Mouse (Mus musculus): ENCODE data around the gene Pbx1. TPM values are rescaled to one million over a fixed set of nuclear protein-coding genes. Genes with fewer than 3 reads are reported as not detected.

Gene Pbx1
- total and polyA plus RNA-seq, 2 experiments from 2014 or later, result 17.1 to 31.3 TPM

- Histone ChIP-seq H3K9ac (replicated peaks; ENCODE audit: low read depth, low read length) (no peak overlapping the region), H3K4me3 (ENCODE audit: low read depth, low read length) (no peak overlapping the region), H3K4me2 (ENCODE audit: low read depth, low read length) (no peak overlapping the region), H3K27me3 (ENCODE audit: control insufficient read depth, insufficient read depth, low read length) (no peaks in the 10 kb centered on the region), H3K36me3 (replicated peaks; ENCODE audit: control insufficient read depth, insufficient read depth, low read length) (no peaks in the 10 kb centered on the region), H3K9me3 (replicated peaks; ENCODE audit: control insufficient read depth, low read length) (no peaks in the 10 kb centered on the region), H3K27ac (ENCODE audit: low read depth) (no peak overlapping the region), H3K4me1 (ENCODE audit: control insufficient read depth, insufficient read depth) (peaks cover 25% of the 10 kb centered on the region)
- TF ChIP-seq EP300 (IDR thresholded peaks at IDR 0.05; ENCODE audit: low read depth) (no peak), CTCF (IDR thresholded peaks at IDR 0.05; ENCODE audit: low read depth) (no peak; the same call in 1 of the 2 replicates)
- 88% methylated on average over 11 of the region's 11 CpGs for WGBS
- DNase-seq (ENCODE audit: low spot score) (no peak), ATAC-seq (ENCODE audit: insufficient read depth, low read depth) (no peak)
Measured at GRCm38 (mm10) chr1:168231548-168232429, 200.3 kb downstream of the Pbx1 start.

GRCm38 (mm10) chr1:168230858-168231257, 201.2 kb downstream of the Pbx1 start:
- DNase-seq (ENCODE audit: low spot score) (no peak), ATAC-seq (ENCODE audit: insufficient read depth, low read depth) (no peak)
- Histone ChIP-seq H3K4me3 (ENCODE audit: low read depth, low read length) (no peak overlapping the region), H3K9ac (replicated peaks; ENCODE audit: low read depth, low read length) (no peak overlapping the region), H3K4me2 (ENCODE audit: low read depth, low read length) (no peak overlapping the region), H3K27ac (ENCODE audit: low read depth) (no peak overlapping the region), H3K36me3 (replicated peaks; ENCODE audit: control insufficient read depth, insufficient read depth, low read length) (no peaks in the 10 kb centered on the region), H3K9me3 (replicated peaks; ENCODE audit: control insufficient read depth, low read length) (no peaks in the 10 kb centered on the region), H3K27me3 (ENCODE audit: control insufficient read depth, insufficient read depth, low read length) (no peaks in the 10 kb centered on the region), H3K4me1 (ENCODE audit: control insufficient read depth, insufficient read depth) (peaks cover 25% of the 10 kb centered on the region)
- WGBS, result 72% methylated on average over 1 of the region's 1 CpGs
- TF ChIP-seq CTCF (IDR thresholded peaks at IDR 0.05; ENCODE audit: low read depth) (no peak), EP300 (IDR thresholded peaks at IDR 0.05; ENCODE audit: low read depth) (no peak)

- no peak overlapping the region for H3K4me2 ChIP-seq (ENCODE audit: low read depth, low read length)
Measured at GRCm38 (mm10) chr1:168230134-168230533, 201.9 kb downstream of the Pbx1 start.

GRCm38 (mm10) chr1:168228756-168229526, 203.1 kb downstream of the Pbx1 start:
- Histone ChIP-seq H3K27ac (ENCODE audit: low read depth) (no peak overlapping the region), H3K4me2 (ENCODE audit: low read depth, low read length) (no peak overlapping the region), H3K4me1 (ENCODE audit: control insufficient read depth, insufficient read depth) (peaks cover 20% of the 10 kb centered on the region), H3K9ac (replicated peaks; ENCODE audit: low read depth, low read length) (no peak overlapping the region), H3K27me3 (ENCODE audit: control insufficient read depth, insufficient read depth, low read length) (no peaks in the 10 kb centered on the region), H3K4me3 (ENCODE audit: low read depth, low read length) (no peak overlapping the region), H3K9me3 (replicated peaks; ENCODE audit: control insufficient read depth, low read length) (no peaks in the 10 kb centered on the region), H3K36me3 (replicated peaks; ENCODE audit: control insufficient read depth, insufficient read depth, low read length) (no peaks in the 10 kb centered on the region)
- ATAC-seq (ENCODE audit: insufficient read depth, low read depth), result 0 out of 2 replicates have a peak, but pooled peaks have one; percentile 24
- DNase-seq (ENCODE audit: low spot score), result no peak
- WGBS, result 58% methylated on average over 6 of the region's 6 CpGs
- TF ChIP-seq CTCF (IDR thresholded peaks at IDR 0.05; ENCODE audit: low read depth) (peak; percentile 23; the same call in 1 of the 2 replicates), EP300 (IDR thresholded peaks at IDR 0.05; ENCODE audit: low read depth) (no peak)

More at GRCm38 (mm10) chr1:168230134-168230533, 201.9 kb downstream of the Pbx1 start:
- Histone ChIP-seq H3K27ac (ENCODE audit: low read depth) (peak overlapping the region; percentile 34; the same call in 1 of the 2 replicates), H3K4me1 (ENCODE audit: control insufficient read depth, insufficient read depth) (peaks cover 25% of the 10 kb centered on the region), H3K9me3 (replicated peaks; ENCODE audit: control insufficient read depth, low read length) (no peaks in the 10 kb centered on the region), H3K27me3 (ENCODE audit: control insufficient read depth, insufficient read depth, low read length) (no peaks in the 10 kb centered on the region), H3K4me3 (ENCODE audit: low read depth, low read length) (no peak overlapping the region), H3K36me3 (replicated peaks; ENCODE audit: control insufficient read depth, insufficient read depth, low read length) (no peaks in the 10 kb centered on the region), H3K9ac (replicated peaks; ENCODE audit: low read depth, low read length) (no peak overlapping the region)
- TF ChIP-seq CTCF (IDR thresholded peaks at IDR 0.05; ENCODE audit: low read depth) (no peak), EP300 (IDR thresholded peaks at IDR 0.05; ENCODE audit: low read depth) (no peak)
- DNase-seq (ENCODE audit: low spot score) (no peak), ATAC-seq (ENCODE audit: insufficient read depth, low read depth) (no peak)
- 40% methylated on average over 4 of the region's 4 CpGs for WGBS

GRCm38 (mm10) chr1:168226150-168226549, 205.9 kb downstream of the Pbx1 start:
- Histone ChIP-seq H3K4me3 (ENCODE audit: low read depth, low read length) (no peak overlapping the region), H3K4me1 (ENCODE audit: control insufficient read depth, insufficient read depth) (peaks cover 24% of the 10 kb centered on the region), H3K36me3 (replicated peaks; ENCODE audit: control insufficient read depth, insufficient read depth, low read length) (no peaks in the 10 kb centered on the region), H3K9me3 (replicated peaks; ENCODE audit: control insufficient read depth, low read length) (no peaks in the 10 kb centered on the region), H3K9ac (replicated peaks; ENCODE audit: low read depth, low read length) (no peak overlapping the region), H3K27ac (ENCODE audit: low read depth) (no peak overlapping the region), H3K4me2 (ENCODE audit: low read depth, low read length) (no peak overlapping the region), H3K27me3 (ENCODE audit: control insufficient read depth, insufficient read depth, low read length) (no peaks in the 10 kb centered on the region)
- no peak for DNase-seq (ENCODE audit: low spot score)
- no peak for ATAC-seq (ENCODE audit: insufficient read depth, low read depth)
- WGBS, result 70% methylated on average over 6 of the region's 6 CpGs
- TF ChIP-seq CTCF (IDR thresholded peaks at IDR 0.05; ENCODE audit: low read depth), result no peak
- no peak for TF ChIP-seq EP300 (IDR thresholded peaks at IDR 0.05; ENCODE audit: low read depth)
